In genomic region chr6:36691497-36691896, GRCm38 (mm10) we compare ENCODE assay signal across 9 mouse cellular contexts.
DNase-seq lines count a peak whose midpoint lies in the region; ATAC-seq lines count a peak whose summit lies in the region.
"Had no signal": no experiment of that assay in that cellular context is flagged by ENCODE, and none has a peak within 500 bp of the region (broad histone marks: within the 10 kb centered on the region; RNA-seq: fewer than 3 reads in every experiment).

No protein-coding gene starts in this region.

- no peak overlapping the region for H3K9ac ChIP-seq in embryonic facial prominence, embryonic 11.5 days (replicated peaks; ENCODE audit: low read length)
- no peak overlapping the region for H3K9ac ChIP-seq in limb, embryonic 15.5 days
- H3K9ac ChIP-seq: liver, embryonic 13.5 days had no signal

- no peak for ATAC-seq in embryonic facial prominence, embryonic 11.5 days (replicated peaks; ENCODE audit: insufficient number of reproducible peaks, low FRiP score, low TSS enrichment, low read depth)
- ATAC-seq in limb, embryonic 15.5 days (ENCODE audit: insufficient number of reproducible peaks, low FRiP score, low TSS enrichment, low read depth): peak; percentile 61; the same call in 1 of the 2 replicates

- no peaks in the 10 kb centered on the region for H3K36me3 ChIP-seq in embryonic facial prominence, embryonic 11.5 days (replicated peaks; ENCODE audit: control insufficient read depth, insufficient read depth, low read depth, low read length)
- no peaks in the 10 kb centered on the region for H3K36me3 ChIP-seq in limb, embryonic 15.5 days
- H3K36me3 ChIP-seq: liver, embryonic 13.5 days had no signal

- 17% methylated on average over 1 of the region's 1 CpGs for WGBS in embryonic facial prominence, embryonic 11.5 days
- WGBS in limb, embryonic 15.5 days: 8% methylated on average over 1 of the region's 1 CpGs

- no peak overlapping the region for H3K27ac ChIP-seq in embryonic facial prominence, embryonic 11.5 days (replicated peaks; ENCODE audit: low read depth, low read length)
- no peak overlapping the region for H3K27ac ChIP-seq in limb, embryonic 15.5 days
- H3K27ac ChIP-seq: liver, embryonic 13.5 days had no signal

- H3K9me3 ChIP-seq in embryonic facial prominence, embryonic 11.5 days (replicated peaks; ENCODE audit: control insufficient read depth, low read length): no peaks in the 10 kb centered on the region
- H3K9me3 ChIP-seq in limb, embryonic 15.5 days: no peaks in the 10 kb centered on the region
- H3K9me3 ChIP-seq: liver, embryonic 13.5 days had no signal

- H3K4me1 ChIP-seq in embryonic facial prominence, embryonic 11.5 days (ENCODE audit: control insufficient read depth, insufficient read depth, low read length): no peaks in the 10 kb centered on the region
- H3K4me1 ChIP-seq in limb, embryonic 15.5 days: 0 out of 2 replicates have a peak, but pooled peaks cover 3% of the 10 kb centered on the region
- H3K4me1 ChIP-seq: liver, embryonic 13.5 days had no signal

- H3K27me3 ChIP-seq in embryonic facial prominence, embryonic 11.5 days (ENCODE audit: control insufficient read depth, insufficient read depth, low read length): no peaks in the 10 kb centered on the region
- no peaks in the 10 kb centered on the region for H3K27me3 ChIP-seq in limb, embryonic 15.5 days
- H3K27me3 ChIP-seq: liver, embryonic 13.5 days had no signal

- intact Hi-C loops in heart, postnatal 10 days (cut with DNase I): loop anchor here (1.0 to 2.0 kb wide), 2 partner anchors 213 to 347 kb away; no protein-coding TSS in a partner anchor

- H3K4me3 ChIP-seq in embryonic facial prominence, embryonic 11.5 days (ENCODE audit: low read depth, low read length): no peak overlapping the region
- H3K4me3 ChIP-seq in limb, embryonic 15.5 days: no peak overlapping the region
- H3K4me3 ChIP-seq: liver, embryonic 13.5 days had no signal

- DNase-seq in 3134 (ENCODE audit: extremely low read depth, insufficient read length, low spot score): peak; percentile 4
- peak; percentile 17 for DNase-seq in adrenal gland, adult 8-10 months
- peak; percentile 72 for DNase-seq in embryonic facial prominence, embryonic 11.5 days (ENCODE audit: low spot score)
- DNase-seq in heart, postnatal 10 days: peak; percentile 63 to 71
- DNase-seq in kidney, postnatal 14 days: peak; percentile 61
- DNase-seq in ovary, postnatal 14 days (ENCODE audit: low spot score): peak; percentile 41
- no peak for DNase-seq in natural killer cell, adult 2 months (ENCODE audit: low spot score in 2 of 2)
- DNase-seq: liver, embryonic 13.5 days had no signal

- H3K4me2 ChIP-seq in embryonic facial prominence, embryonic 11.5 days (ENCODE audit: low read depth, low read length): no peak overlapping the region
- no peak overlapping the region for H3K4me2 ChIP-seq in limb, embryonic 15.5 days
- H3K4me2 ChIP-seq: liver, embryonic 13.5 days had no signal

Comparison
In these comparisons a context has a peak if more than half of its experiments do, and no peak if none do; other contexts are left out.
1. DNase-seq: peak in 3134 (single experiment), adrenal gland, adult 8-10 months (single experiment), embryonic facial prominence, embryonic 11.5 days (single experiment), heart, postnatal 10 days (2 of 2), kidney, postnatal 14 days (single experiment) and ovary, postnatal 14 days (single experiment); none in natural killer cell, adult 2 months (0 of 2).